Mouse (Mus musculus) cerebellum, postnatal 14 days (tissue): ENCODE measurements around the gene Fam19a2.

Experiments
- DNase-seq, 2 experiments: peaks; one replicate each; pipeline ENCODE4 v3.0.0; 2021; ENCODE audit warnings: mixed read lengths in 2 of 2

Fam19a2 gene

GRCm38 (mm10) chr10:123751676-123752280, 488.0 kb downstream of the Fam19a2 start:
- DNase-seq = peak; percentile 5 to 8

GRCm38 (mm10) chr10:123752755-123753154, 489.0 kb downstream of the Fam19a2 start:
- DNase-seq = peak in 1 of 2 experiments; percentile 0

DNA sequence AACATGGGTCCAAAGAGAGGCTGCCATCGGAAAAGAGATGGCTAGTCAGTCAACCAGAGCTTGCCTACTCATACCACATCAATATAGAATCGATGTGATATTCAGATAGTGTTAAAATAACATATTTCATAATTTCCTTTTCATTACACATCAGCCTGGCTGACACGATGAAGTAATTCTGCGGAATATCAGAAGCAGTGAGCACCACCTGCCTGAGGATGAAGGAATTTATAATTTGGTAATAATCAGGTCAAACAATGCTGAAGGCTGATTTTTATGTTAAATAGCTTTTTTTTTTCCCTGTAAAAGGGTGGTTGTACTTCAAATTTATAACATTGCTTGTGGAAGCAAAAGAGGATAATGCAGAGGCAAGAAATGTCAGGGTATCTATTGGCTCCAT, 490.2 kb downstream of the Fam19a2 start:
- DNase-seq = no peak

DNA sequence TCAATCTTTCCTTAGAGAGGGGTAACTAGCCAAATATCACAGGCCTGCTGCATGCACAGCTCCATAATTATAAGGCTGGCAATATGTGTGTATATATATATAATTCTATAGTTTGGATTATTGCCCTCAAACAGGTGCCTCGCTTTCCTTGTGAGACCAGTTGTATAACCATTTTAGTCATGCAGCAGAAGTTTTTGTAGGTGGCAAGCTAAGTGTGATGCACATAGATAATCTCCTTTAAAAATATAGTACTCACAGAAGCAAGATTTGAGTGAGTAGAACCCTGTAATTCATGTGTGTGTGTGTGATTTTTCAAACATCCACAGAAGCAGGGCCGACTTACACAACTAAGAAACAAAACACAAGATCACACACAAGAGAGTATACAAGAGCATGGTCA, 525.6 kb downstream of the Fam19a2 start:
- DNase-seq = no peak
